Mouse (Mus musculus): Measurements from ENCODE around the gene Rwdd2b. TPM values are rescaled to one million over a fixed set of nuclear protein-coding genes. Genes with fewer than 3 reads are reported as not detected.

The Rwdd2b gene
- 18.3 and 18.8 TPM in 2 replicates for total RNA-seq (2017)

GRCm38 (mm10) chr16:87440184-87440686 lies at the start of gene Rwdd2b:
Gene Rwdd2b, minus strand, starts transcription at chr16:87440573.
- peak; percentile 94 to 97 for ATAC-seq (replicated peaks in 1 of 2; ENCODE audit: insufficient read depth in 1 of 2, low FRiP score in 2 of 2, low TSS enrichment in 1 of 2, low read depth in 1 of 2, poor library complexity in 2 of 2, severe bottlenecking in 2 of 2)

- ATAC-seq (replicated peaks in 1 of 2; ENCODE audit: insufficient read depth in 1 of 2, low FRiP score in 2 of 2, low TSS enrichment in 1 of 2, low read depth in 1 of 2, poor library complexity in 2 of 2, severe bottlenecking in 2 of 2): no peak
These were observed 48.2 kb upstream of the Rwdd2b start for GRCm38 (mm10) chr16:87488605-87489004.

- no peak for ATAC-seq (replicated peaks in 1 of 2; ENCODE audit: insufficient read depth in 1 of 2, low FRiP score in 2 of 2, low TSS enrichment in 1 of 2, low read depth in 1 of 2, poor library complexity in 2 of 2, severe bottlenecking in 2 of 2)
These were observed 46.4 kb upstream of the Rwdd2b start for GRCm38 (mm10) chr16:87486739-87487138.

- ATAC-seq (replicated peaks in 1 of 2; ENCODE audit: insufficient read depth in 1 of 2, low FRiP score in 2 of 2, low TSS enrichment in 1 of 2, low read depth in 1 of 2, poor library complexity in 2 of 2, severe bottlenecking in 2 of 2): no peak
These were observed 44.0 kb upstream of the Rwdd2b start for GRCm38 (mm10) chr16:87484367-87484766.

GRCm38 (mm10) chr16:87470579-87470978 lies 30.2 kb upstream of the Rwdd2b start:
- no peak for ATAC-seq (replicated peaks in 1 of 2; ENCODE audit: insufficient read depth in 1 of 2, low FRiP score in 2 of 2, low TSS enrichment in 1 of 2, low read depth in 1 of 2, poor library complexity in 2 of 2, severe bottlenecking in 2 of 2)

GRCm38 (mm10) chr16:87458752-87459151 lies 18.4 kb upstream of the Rwdd2b start:
- no peak for ATAC-seq (replicated peaks in 1 of 2; ENCODE audit: insufficient read depth in 1 of 2, low FRiP score in 2 of 2, low TSS enrichment in 1 of 2, low read depth in 1 of 2, poor library complexity in 2 of 2, severe bottlenecking in 2 of 2)

GRCm38 (mm10) chr16:87455180-87455611 lies 14.8 kb upstream of the Rwdd2b start:
- ATAC-seq (replicated peaks in 1 of 2; ENCODE audit: insufficient read depth in 1 of 2, low FRiP score in 2 of 2, low TSS enrichment in 1 of 2, low read depth in 1 of 2, poor library complexity in 2 of 2, severe bottlenecking in 2 of 2): peak; percentile 42 to 45

GRCm38 (mm10) chr16:87454419-87455179 lies 14.2 kb upstream of the Rwdd2b start, which contains the start of gene Usp16:
Gene Usp16, plus strand, starts transcription at chr16:87454703.
- peak; percentile 98 to 99 for ATAC-seq (replicated peaks in 1 of 2; ENCODE audit: insufficient read depth in 1 of 2, low FRiP score in 2 of 2, low TSS enrichment in 1 of 2, low read depth in 1 of 2, poor library complexity in 2 of 2, severe bottlenecking in 2 of 2)

GRCm38 (mm10) chr16:87453226-87453625 lies 12.9 kb upstream of the Rwdd2b start:
- no peak for ATAC-seq (replicated peaks in 1 of 2; ENCODE audit: insufficient read depth in 1 of 2, low FRiP score in 2 of 2, low TSS enrichment in 1 of 2, low read depth in 1 of 2, poor library complexity in 2 of 2, severe bottlenecking in 2 of 2)

GRCm38 (mm10) chr16:87445528-87445927 lies 5.2 kb upstream of the Rwdd2b start:
- ATAC-seq (replicated peaks in 1 of 2; ENCODE audit: insufficient read depth in 1 of 2, low FRiP score in 2 of 2, low TSS enrichment in 1 of 2, low read depth in 1 of 2, poor library complexity in 2 of 2, severe bottlenecking in 2 of 2): no peak

GRCm38 (mm10) chr16:87445110-87445509 lies 4.7 kb upstream of the Rwdd2b start:
- ATAC-seq (replicated peaks in 1 of 2; ENCODE audit: insufficient read depth in 1 of 2, low FRiP score in 2 of 2, low TSS enrichment in 1 of 2, low read depth in 1 of 2, poor library complexity in 2 of 2, severe bottlenecking in 2 of 2): no peak

GRCm38 (mm10) chr16:87444071-87444470 lies 3.7 kb upstream of the Rwdd2b start:
- ATAC-seq (replicated peaks in 1 of 2; ENCODE audit: insufficient read depth in 1 of 2, low FRiP score in 2 of 2, low TSS enrichment in 1 of 2, low read depth in 1 of 2, poor library complexity in 2 of 2, severe bottlenecking in 2 of 2): no peak

GRCm38 (mm10) chr16:87443245-87443644 lies 2.9 kb upstream of the Rwdd2b start:
- no peak for ATAC-seq (replicated peaks in 1 of 2; ENCODE audit: insufficient read depth in 1 of 2, low FRiP score in 2 of 2, low TSS enrichment in 1 of 2, low read depth in 1 of 2, poor library complexity in 2 of 2, severe bottlenecking in 2 of 2)

- no peak for ATAC-seq (replicated peaks in 1 of 2; ENCODE audit: insufficient read depth in 1 of 2, low FRiP score in 2 of 2, low TSS enrichment in 1 of 2, low read depth in 1 of 2, poor library complexity in 2 of 2, severe bottlenecking in 2 of 2)
These were observed 1.9 kb upstream of the Rwdd2b start for GRCm38 (mm10) chr16:87442291-87442690.

GRCm38 (mm10) chr16:87441089-87441488 lies 716 bp upstream of the Rwdd2b start:
- ATAC-seq (replicated peaks in 1 of 2; ENCODE audit: insufficient read depth in 1 of 2, low FRiP score in 2 of 2, low TSS enrichment in 1 of 2, low read depth in 1 of 2, poor library complexity in 2 of 2, severe bottlenecking in 2 of 2): peak; percentile 67 to 71

GRCm38 (mm10) chr16:87438697-87439096 lies 1.7 kb downstream of the Rwdd2b start:
- no peak for ATAC-seq (replicated peaks in 1 of 2; ENCODE audit: insufficient read depth in 1 of 2, low FRiP score in 2 of 2, low TSS enrichment in 1 of 2, low read depth in 1 of 2, poor library complexity in 2 of 2, severe bottlenecking in 2 of 2)

- no peak for ATAC-seq (replicated peaks in 1 of 2; ENCODE audit: insufficient read depth in 1 of 2, low FRiP score in 2 of 2, low TSS enrichment in 1 of 2, low read depth in 1 of 2, poor library complexity in 2 of 2, severe bottlenecking in 2 of 2)
These were observed 3.3 kb downstream of the Rwdd2b start for GRCm38 (mm10) chr16:87437096-87437495.

- no peak for ATAC-seq (replicated peaks in 1 of 2; ENCODE audit: insufficient read depth in 1 of 2, low FRiP score in 2 of 2, low TSS enrichment in 1 of 2, low read depth in 1 of 2, poor library complexity in 2 of 2, severe bottlenecking in 2 of 2)
These were observed 4.8 kb downstream of the Rwdd2b start for GRCm38 (mm10) chr16:87435411-87436205.

Data from hematopoietic stem cell, adult 5-6 weeks (primary cell).